Mouse (Mus musculus) telencephalon, adult 2 months (tissue): ENCODE measurements around the gene Yipf1.

Experiments
- DNase-seq: peaks from one replicate; pipeline ENCODE4 v3.0.0-alpha.2; 2011; ENCODE audit warnings: low read depth, low spot score

The Yipf1 gene

GRCm38 (mm10) chr4:107313690-107314478, at the start of gene Yipf1:
TSS of gene Yipf1 (plus strand) at chr4:107314363.
- peak; percentile 89 for DNase-seq

- DNase-seq: no peak
These were observed 40.5 kb upstream of the Yipf1 start for GRCm38 (mm10) chr4:107273683-107274082.

- DNase-seq: no peak
These were observed 39.7 kb upstream of the Yipf1 start for GRCm38 (mm10) chr4:107274511-107274910.

GRCm38 (mm10) chr4:107278188-107278707, 35.9 kb upstream of the Yipf1 start:
- no peak for DNase-seq

GRCm38 (mm10) chr4:107280843-107281475, 33.2 kb upstream of the Yipf1 start:
- no peak for DNase-seq

GRCm38 (mm10) chr4:107285446-107286200, 28.5 kb upstream of the Yipf1 start:
- DNase-seq: peak; percentile 10

GRCm38 (mm10) chr4:107286386-107286785, 27.8 kb upstream of the Yipf1 start:
- DNase-seq: no peak

GRCm38 (mm10) chr4:107287517-107287916, 26.6 kb upstream of the Yipf1 start:
- no peak for DNase-seq

- peak; percentile 60 for DNase-seq
These were observed 22.4 kb upstream of the Yipf1 start for GRCm38 (mm10) chr4:107291611-107292272.

GRCm38 (mm10) chr4:107292273-107292662, 21.9 kb upstream of the Yipf1 start:
- DNase-seq: no peak

GRCm38 (mm10) chr4:107298071-107298606, 16.0 kb upstream of the Yipf1 start:
- DNase-seq: no peak

- DNase-seq: no peak
These were observed 14.3 kb upstream of the Yipf1 start for GRCm38 (mm10) chr4:107299779-107300340.

- no peak for DNase-seq
These were observed 13.8 kb upstream of the Yipf1 start for GRCm38 (mm10) chr4:107300371-107300770.

GRCm38 (mm10) chr4:107300902-107301555, 13.1 kb upstream of the Yipf1 start:
- DNase-seq: no peak

- no peak for DNase-seq
These were observed 11.9 kb upstream of the Yipf1 start for GRCm38 (mm10) chr4:107302221-107302620.

GRCm38 (mm10) chr4:107302832-107303231, 11.3 kb upstream of the Yipf1 start:
- no peak for DNase-seq

- DNase-seq: no peak
These were observed 10.6 kb upstream of the Yipf1 start for GRCm38 (mm10) chr4:107303531-107303930.

GRCm38 (mm10) chr4:107306966-107307365, 7.2 kb upstream of the Yipf1 start, which contains the start of gene Dio1:
TSS of gene Dio1 (minus strand) at chr4:107307169.
- DNase-seq: no peak

- no peak for DNase-seq
These were observed 279 bp downstream of the Yipf1 start for GRCm38 (mm10) chr4:107314479-107314805.

- DNase-seq: peak; percentile 3
These were observed 4.5 kb downstream of the Yipf1 start for GRCm38 (mm10) chr4:107318646-107319045.
